ENCODE assay signal across 8 mouse cellular contexts in genomic region chr5:129020731-129021130, GRCm38 (mm10). TPM values are rescaled to one million over a fixed set of nuclear protein-coding genes. Genes with fewer than 3 reads are reported as not detected.
DNase-seq lines count a peak whose midpoint lies in the region; ATAC-seq and TF ChIP-seq lines count a peak whose summit lies in the region.

No protein-coding gene starts in this region.

- intact Hi-C loops in gastrocnemius, postnatal 36 days (cut with DNase I) = no loop called here

- peak overlapping the region; percentile 81 for H3K4me3 ChIP-seq in heart, postnatal 0 days (ENCODE audit: low read depth, low read length)
- peak overlapping the region; percentile 93 for H3K4me3 ChIP-seq in limb, embryonic 15.5 days
- H3K4me3 ChIP-seq in midbrain, embryonic 16.5 days (ENCODE audit: low read depth, low read length) = peak overlapping the region; percentile 71

- no peaks in the 10 kb centered on the region for H3K27me3 ChIP-seq in heart, postnatal 0 days (ENCODE audit: control insufficient read depth, insufficient read depth, low read length)
- H3K27me3 ChIP-seq in limb, embryonic 15.5 days = no peaks in the 10 kb centered on the region
- no peaks in the 10 kb centered on the region for H3K27me3 ChIP-seq in midbrain, embryonic 16.5 days (ENCODE audit: control insufficient read depth, insufficient read depth, low read depth, low read length)

- H3K27ac ChIP-seq in heart, postnatal 0 days (ENCODE audit: low read depth) = peak overlapping the region; percentile 98
- peak overlapping the region; percentile 97 for H3K27ac ChIP-seq in limb, embryonic 15.5 days
- H3K27ac ChIP-seq in midbrain, embryonic 16.5 days (ENCODE audit: low read length) = peak overlapping the region; percentile 98

- TF ChIP-seq CTCF in brain, embryonic 14.5 days (IDR thresholded peaks at IDR 0.05; ENCODE audit: borderline replicate concordance, extremely low read depth, insufficient read depth, insufficient read length) = no peak
- TF ChIP-seq CTCF in heart, postnatal 0 days (IDR thresholded peaks at IDR 0.05; ENCODE audit: low read depth) = no peak

- ATAC-seq in heart, postnatal 0 days (ENCODE audit: insufficient read depth, low read depth) = no peak
- ATAC-seq in limb, embryonic 15.5 days (ENCODE audit: insufficient number of reproducible peaks, low FRiP score, low TSS enrichment, low read depth) = no peak
- ATAC-seq in midbrain, embryonic 16.5 days = peak; percentile 25

- 6% methylated on average over 27 of the region's 28 CpGs for WGBS in heart, postnatal 0 days
- WGBS in limb, embryonic 15.5 days = 2% methylated on average over 28 of the region's 28 CpGs
- WGBS in midbrain, embryonic 16.5 days = 8% methylated on average over 28 of the region's 28 CpGs

- DNase-seq in frontal cortex, postnatal 10 days (ENCODE audit: low spot score in 2 of 2) = peak; percentile 44 to 49
- DNase-seq in frontal cortex, postnatal 14 days (ENCODE audit: low spot score in 2 of 2) = no peak
- DNase-seq in A20 (ENCODE audit: low read depth, low spot score) = peak; percentile 57
- peak; percentile 47 for DNase-seq in brain, embryonic 14.5 days (ENCODE audit: low read depth)
- DNase-seq in heart, postnatal 0 days (ENCODE audit: low spot score) = no peak
- DNase-seq in gastrocnemius, postnatal 36 days = no peak

- TF ChIP-seq EP300 in heart, postnatal 0 days (IDR thresholded peaks at IDR 0.05; ENCODE audit: low read depth) = no peak

- peak overlapping the region; percentile 82 for H3K9ac ChIP-seq in heart, postnatal 0 days (replicated peaks; ENCODE audit: low read depth, low read length)
- peak overlapping the region; percentile 93 for H3K9ac ChIP-seq in limb, embryonic 15.5 days
- H3K9ac ChIP-seq in midbrain, embryonic 16.5 days (ENCODE audit: low read depth, low read length) = peak overlapping the region; percentile 85

- TF ChIP-seq POLR2A in brain, embryonic 14.5 days (IDR thresholded peaks at IDR 0.05; ENCODE audit: borderline replicate concordance, extremely low read depth, insufficient read depth, insufficient read length, poor library complexity, severe bottlenecking) = no peak

- peaks cover 14% of the 10 kb centered on the region for H3K36me3 ChIP-seq in heart, postnatal 0 days (replicated peaks; ENCODE audit: control insufficient read depth, insufficient read depth, low read length)
- peaks cover 15% of the 10 kb centered on the region for H3K36me3 ChIP-seq in limb, embryonic 15.5 days
- H3K36me3 ChIP-seq in midbrain, embryonic 16.5 days (ENCODE audit: control insufficient read depth, insufficient read depth, low read length) = peaks cover 5% of the 10 kb centered on the region; the same call in 1 of the 2 replicates

- H3K4me1 ChIP-seq in heart, postnatal 0 days (ENCODE audit: control insufficient read depth, insufficient read depth) = peaks cover 9% of the 10 kb centered on the region
- H3K4me1 ChIP-seq in limb, embryonic 15.5 days = peaks cover 8% of the 10 kb centered on the region
- peaks cover 15% of the 10 kb centered on the region for H3K4me1 ChIP-seq in midbrain, embryonic 16.5 days (ENCODE audit: control insufficient read depth, insufficient read depth, low read length)

- H3K9me3 ChIP-seq in heart, postnatal 0 days (replicated peaks; ENCODE audit: control insufficient read depth, low read length) = no peaks in the 10 kb centered on the region
- H3K9me3 ChIP-seq in limb, embryonic 15.5 days = no peaks in the 10 kb centered on the region
- no peaks in the 10 kb centered on the region for H3K9me3 ChIP-seq in midbrain, embryonic 16.5 days (replicated peaks; ENCODE audit: control insufficient read depth, low read length, poor library complexity, severe bottlenecking)

- H3K4me2 ChIP-seq in heart, postnatal 0 days (ENCODE audit: low read depth, low read length) = peak overlapping the region; percentile 80
- H3K4me2 ChIP-seq in limb, embryonic 15.5 days = peak overlapping the region; percentile 59
- H3K4me2 ChIP-seq in midbrain, embryonic 16.5 days (ENCODE audit: low read length) = peak overlapping the region; percentile 59

RNA-seq across cellular contexts. Expression of gene Ran, which starts 0.9 kb away (rescaled TPM):
- 240 and 244 TPM in 2 replicates for polyA plus RNA-seq in brain, embryonic 14.5 days (2012; rRNA removed)
- 128 and 989 TPM in 2 replicates for total RNA-seq in heart, postnatal 0 days (2014; rRNA removed; ENCODE audit: low replicate concordance)
- 188 and 196 TPM in 2 replicates for polyA plus RNA-seq in heart, postnatal 0 days (2015; fragmentation: Nextera tagmentation; extraction: Ambion mirVana)
- polyA plus RNA-seq in limb, embryonic 15.5 days (2015; fragmentation: Nextera tagmentation; extraction: Ambion mirVana) = 432 and 441 TPM in 2 replicates
- 329 and 357 TPM in 2 replicates for polyA plus RNA-seq in midbrain, embryonic 16.5 days (2015; fragmentation: Nextera tagmentation; extraction: Ambion mirVana)
- 10 to 100 TPM; 60.3 to 64.1 TPM for total RNA-seq in gastrocnemius, postnatal 36 days (2021)

RNA-seq across cellular contexts. Expression of gene Stx2, which starts 12.4 kb away (rescaled TPM):
- 40.9 and 43.4 TPM in 2 replicates for polyA plus RNA-seq in brain, embryonic 14.5 days (2012; rRNA removed)
- total RNA-seq in heart, postnatal 0 days (2014; rRNA removed; ENCODE audit: low replicate concordance) = 19.8 and 36.8 TPM in 2 replicates
- polyA plus RNA-seq in heart, postnatal 0 days (2015; fragmentation: Nextera tagmentation; extraction: Ambion mirVana) = 14.6 and 16.3 TPM in 2 replicates
- 29.7 and 29.8 TPM in 2 replicates for polyA plus RNA-seq in limb, embryonic 15.5 days (2015; fragmentation: Nextera tagmentation; extraction: Ambion mirVana)
- polyA plus RNA-seq in midbrain, embryonic 16.5 days (2015; fragmentation: Nextera tagmentation; extraction: Ambion mirVana) = 14.8 TPM in 2 replicates
- 1 to 10 TPM; 7.6 to 8.4 TPM for total RNA-seq in gastrocnemius, postnatal 36 days (2021)

Comparison
In these comparisons a context has a peak if more than half of its experiments do, and no peak if none do; other contexts are left out.
1. DNase-seq: peak in frontal cortex, postnatal 10 days (2 of 2), A20 (single experiment) and brain, embryonic 14.5 days (single experiment); none in frontal cortex, postnatal 14 days (0 of 2), heart, postnatal 0 days (single experiment) and gastrocnemius, postnatal 36 days (0 of 2).
2. Peak in every context shown above with its lines, with median percentiles within 50 percentile points of each other: H3K27ac ChIP-seq, H3K4me2 ChIP-seq, H3K4me3 ChIP-seq and H3K9ac ChIP-seq.